Mouse (Mus musculus) cerebellum, adult (tissue): ENCODE data around the gene Vmn1r12.
"Not testable (repeated sequence)": the region's sequence is repeated elsewhere in the genome, so short reads cannot be mapped to it uniquely, and the experiment has no call there.

Experiments
- ATAC-seq: cut with Nextera tagmentation; 2 replicates; pipeline ENCODE4 v1.9.2; 2017; ENCODE audit warnings: mild to moderate bottlenecking, moderate library complexity, mixed read lengths; ENCODE audit not compliant: insufficient number of reproducible peaks, low FRiP score, low TSS enrichment

Vmn1r12 gene

DNA sequence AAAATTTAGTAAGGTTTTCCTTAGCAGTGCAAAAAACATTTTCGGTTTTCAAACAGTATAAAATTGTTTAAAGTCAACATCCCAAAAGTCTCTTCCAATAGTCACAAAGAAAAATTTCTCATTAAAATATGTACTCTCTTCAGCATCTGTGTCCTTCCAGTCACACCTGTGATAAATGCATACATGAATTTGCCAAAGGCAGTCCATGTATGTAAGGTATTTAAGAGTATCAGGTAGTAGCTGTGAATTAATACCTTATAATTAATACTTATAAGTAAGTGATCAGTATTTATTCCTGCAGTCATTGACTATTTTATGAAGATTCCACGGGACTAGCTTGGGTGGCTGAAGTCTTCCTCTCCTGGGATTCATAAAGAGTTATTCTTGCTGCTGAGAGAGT lies at the start of gene Vmn1r12:
Gene Vmn1r12 (plus strand): TSS at position 301 of the 400 bp plus-strand sequence.
- ATAC-seq: no peak

DNA sequence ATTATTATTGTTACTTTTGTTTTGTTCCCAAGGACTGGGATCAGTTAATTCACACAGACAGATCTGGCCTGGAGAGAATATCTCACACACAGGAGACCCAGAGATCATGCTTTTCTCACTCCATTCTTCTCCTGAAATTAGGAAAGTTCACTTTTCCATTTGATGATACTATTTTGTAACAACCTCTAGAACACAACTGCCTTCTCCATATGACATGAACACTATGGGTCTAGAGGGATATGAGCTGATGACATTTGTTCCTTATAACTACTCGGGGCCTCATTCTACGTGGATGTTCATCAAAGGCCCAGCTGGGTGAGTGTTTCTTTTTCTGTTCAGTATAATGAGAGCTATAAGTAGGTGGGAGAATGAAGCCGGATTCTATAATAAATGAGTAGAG lies 47.6 kb upstream of the Vmn1r12 start, which contains the start of gene Vmn1r10:
Gene Vmn1r10 (plus strand): TSS at position 301 of the 400 bp plus-strand sequence.
- no peak for ATAC-seq

DNA sequence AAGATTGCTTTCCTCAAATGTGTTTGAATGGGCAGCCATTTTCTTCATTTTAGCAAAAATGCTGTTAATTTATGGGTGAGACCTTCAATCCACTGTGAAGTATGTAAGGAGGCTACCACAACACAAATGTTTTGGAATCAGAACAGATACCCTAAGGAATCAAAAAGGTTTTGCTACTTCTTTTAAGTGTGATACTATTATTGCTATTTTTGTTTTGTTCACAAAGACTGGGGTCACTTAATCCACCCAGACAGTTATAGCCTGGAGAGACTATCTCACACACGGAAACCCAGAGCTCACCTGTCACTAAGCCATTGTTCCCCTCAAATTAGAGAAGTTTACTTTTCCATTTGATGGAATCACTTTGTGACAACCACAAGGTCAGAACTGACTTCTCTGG lies 23.6 kb upstream of the Vmn1r12 start, which contains the start of gene Vmn1r11:
Gene Vmn1r11 (plus strand): TSS at position 301 of the 400 bp plus-strand sequence.
- no peak for ATAC-seq

DNA sequence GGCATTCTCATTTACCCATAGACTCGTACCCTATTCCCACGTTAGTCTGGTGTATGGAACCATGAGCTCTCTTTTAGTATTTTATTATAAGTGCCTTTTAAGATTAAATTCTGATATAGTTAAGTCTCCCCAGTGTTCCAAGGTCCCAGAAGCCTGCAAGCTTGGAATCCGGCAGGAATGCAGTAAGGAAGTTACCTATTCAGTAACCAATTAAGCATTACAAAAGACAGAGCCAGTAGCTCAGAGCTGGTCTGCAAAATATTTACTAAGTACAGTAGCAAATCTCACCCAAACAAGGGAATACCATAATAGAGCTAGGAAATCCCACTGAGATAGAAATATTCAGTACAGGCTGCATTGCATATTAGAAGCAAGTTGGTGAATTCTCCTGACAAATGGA lies 33.3 kb downstream of the Vmn1r12 start:
- not testable (repeated sequence) for ATAC-seq

DNA sequence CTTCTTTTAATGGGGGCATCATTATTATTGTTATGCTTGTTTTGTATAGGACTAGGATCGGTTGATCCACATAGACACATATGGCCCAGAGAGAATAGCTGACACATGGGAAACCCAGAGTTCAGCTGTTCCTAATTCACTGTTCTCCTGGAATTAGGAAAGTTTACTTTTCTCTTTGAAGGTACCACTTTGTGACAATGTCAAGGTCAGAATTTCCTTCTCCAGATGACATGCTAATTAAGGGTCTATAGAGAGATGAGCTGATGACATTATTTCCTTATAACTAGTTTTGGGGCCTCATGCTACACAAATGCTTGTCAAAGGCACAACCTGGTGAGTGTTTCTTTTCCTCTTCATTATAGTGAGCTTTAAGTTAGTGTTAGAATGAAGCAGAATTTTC lies 46.3 kb downstream of the Vmn1r12 start, which contains the start of gene Vmn1r13:
Gene Vmn1r13 (plus strand): TSS at position 301 of the 400 bp plus-strand sequence.
- not testable (repeated sequence) for ATAC-seq
